Mouse (Mus musculus): Measurements from ENCODE around the gene Endod1. TPM values are rescaled to one million over a fixed set of nuclear protein-coding genes. Genes with fewer than 3 reads are reported as not detected.

The Endod1 gene
- total and polyA plus RNA-seq, 2 experiments from 2014 or later: 5.6 to 33.6 TPM

- Histone ChIP-seq H3K4me2 (ENCODE audit: low read depth, low read length) (no peak overlapping the region), H3K9ac (replicated peaks; ENCODE audit: low read depth, low read length) (no peak overlapping the region), H3K36me3 (replicated peaks; ENCODE audit: control insufficient read depth, insufficient read depth, low read length) (no peaks in the 10 kb centered on the region), H3K9me3 (replicated peaks; ENCODE audit: control insufficient read depth, low read length) (no peaks in the 10 kb centered on the region), H3K27ac (ENCODE audit: low read depth) (no peak overlapping the region), H3K4me3 (ENCODE audit: low read depth, low read length) (no peak overlapping the region), H3K27me3 (ENCODE audit: control insufficient read depth, insufficient read depth, low read length) (no peaks in the 10 kb centered on the region), H3K4me1 (ENCODE audit: control insufficient read depth, insufficient read depth) (0 out of 2 replicates have a peak, but pooled peaks cover 4% of the 10 kb centered on the region)
- ATAC-seq (ENCODE audit: insufficient read depth, low read depth) (no peak), DNase-seq (ENCODE audit: low spot score) (no peak)
- 63% methylated on average over 1 of the region's 1 CpGs for WGBS
- TF ChIP-seq CTCF (IDR thresholded peaks at IDR 0.05; ENCODE audit: low read depth) (no peak), EP300 (IDR thresholded peaks at IDR 0.05; ENCODE audit: low read depth) (no peak)
Observed at GRCm38 (mm10) chr9:14398946-14399345, 17.6 kb upstream of the Endod1 start.

GRCm38 (mm10) chr9:14398084-14398483 is 16.8 kb upstream of the Endod1 start:
- H3K4me3 ChIP-seq (ENCODE audit: low read depth, low read length): no peak overlapping the region
- no peak overlapping the region for H3K9ac ChIP-seq (replicated peaks; ENCODE audit: low read depth, low read length)
- H3K36me3 ChIP-seq (replicated peaks; ENCODE audit: control insufficient read depth, insufficient read depth, low read length): no peaks in the 10 kb centered on the region
- no peak for ATAC-seq (ENCODE audit: insufficient read depth, low read depth)
- H3K27ac ChIP-seq (ENCODE audit: low read depth): no peak overlapping the region
- H3K4me2 ChIP-seq (ENCODE audit: low read depth, low read length): no peak overlapping the region
- TF ChIP-seq CTCF (IDR thresholded peaks at IDR 0.05; ENCODE audit: low read depth) (no peak), EP300 (IDR thresholded peaks at IDR 0.05; ENCODE audit: low read depth) (no peak)
- 50% methylated on average over 1 of the region's 1 CpGs for WGBS
- H3K4me1 ChIP-seq (ENCODE audit: control insufficient read depth, insufficient read depth): 0 out of 2 replicates have a peak, but pooled peaks cover 4% of the 10 kb centered on the region
- H3K9me3 ChIP-seq (replicated peaks; ENCODE audit: control insufficient read depth, low read length): no peaks in the 10 kb centered on the region
- no peak for DNase-seq (ENCODE audit: low spot score)
- H3K27me3 ChIP-seq (ENCODE audit: control insufficient read depth, insufficient read depth, low read length): no peaks in the 10 kb centered on the region

GRCm38 (mm10) chr9:14397449-14397819 is 16.1 kb upstream of the Endod1 start:
- Histone ChIP-seq H3K9me3 (replicated peaks; ENCODE audit: control insufficient read depth, low read length) (no peaks in the 10 kb centered on the region), H3K9ac (replicated peaks; ENCODE audit: low read depth, low read length) (no peak overlapping the region), H3K4me3 (ENCODE audit: low read depth, low read length) (no peak overlapping the region), H3K27me3 (ENCODE audit: control insufficient read depth, insufficient read depth, low read length) (no peaks in the 10 kb centered on the region), H3K4me2 (ENCODE audit: low read depth, low read length) (no peak overlapping the region), H3K36me3 (replicated peaks; ENCODE audit: control insufficient read depth, insufficient read depth, low read length) (no peaks in the 10 kb centered on the region), H3K4me1 (ENCODE audit: control insufficient read depth, insufficient read depth) (0 out of 2 replicates have a peak, but pooled peaks cover 4% of the 10 kb centered on the region), H3K27ac (ENCODE audit: low read depth) (no peak overlapping the region)
- ATAC-seq (ENCODE audit: insufficient read depth, low read depth) (no peak), DNase-seq (ENCODE audit: low spot score) (no peak)
- 87% methylated on average over 6 of the region's 6 CpGs for WGBS
- TF ChIP-seq CTCF (IDR thresholded peaks at IDR 0.05; ENCODE audit: low read depth): no peak
- no peak for TF ChIP-seq EP300 (IDR thresholded peaks at IDR 0.05; ENCODE audit: low read depth)

- Histone ChIP-seq H3K27me3 (ENCODE audit: control insufficient read depth, insufficient read depth, low read length) (no peaks in the 10 kb centered on the region), H3K9ac (replicated peaks; ENCODE audit: low read depth, low read length) (no peak overlapping the region), H3K36me3 (replicated peaks; ENCODE audit: control insufficient read depth, insufficient read depth, low read length) (no peaks in the 10 kb centered on the region), H3K9me3 (replicated peaks; ENCODE audit: control insufficient read depth, low read length) (no peaks in the 10 kb centered on the region), H3K4me1 (ENCODE audit: control insufficient read depth, insufficient read depth) (0 out of 2 replicates have a peak, but pooled peaks cover 4% of the 10 kb centered on the region), H3K27ac (ENCODE audit: low read depth) (no peak overlapping the region), H3K4me3 (ENCODE audit: low read depth, low read length) (no peak overlapping the region), H3K4me2 (ENCODE audit: low read depth, low read length) (no peak overlapping the region)
- ATAC-seq (ENCODE audit: insufficient read depth, low read depth) (no peak), DNase-seq (ENCODE audit: low spot score) (no peak)
- WGBS: 49% methylated on average over 3 of the region's 3 CpGs
- TF ChIP-seq CTCF (IDR thresholded peaks at IDR 0.05; ENCODE audit: low read depth) (no peak), EP300 (IDR thresholded peaks at IDR 0.05; ENCODE audit: low read depth) (no peak)
Observed at GRCm38 (mm10) chr9:14396819-14397448, 15.6 kb upstream of the Endod1 start.

- Histone ChIP-seq H3K4me1 (ENCODE audit: control insufficient read depth, insufficient read depth) (0 out of 2 replicates have a peak, but pooled peaks cover 4% of the 10 kb centered on the region), H3K36me3 (replicated peaks; ENCODE audit: control insufficient read depth, insufficient read depth, low read length) (no peaks in the 10 kb centered on the region), H3K4me2 (ENCODE audit: low read depth, low read length) (no peak overlapping the region), H3K9ac (replicated peaks; ENCODE audit: low read depth, low read length) (no peak overlapping the region), H3K27ac (ENCODE audit: low read depth) (no peak overlapping the region), H3K4me3 (ENCODE audit: low read depth, low read length) (no peak overlapping the region), H3K9me3 (replicated peaks; ENCODE audit: control insufficient read depth, low read length) (no peaks in the 10 kb centered on the region), H3K27me3 (ENCODE audit: control insufficient read depth, insufficient read depth, low read length) (no peaks in the 10 kb centered on the region)
- no peak for DNase-seq (ENCODE audit: low spot score)
- no peak for ATAC-seq (ENCODE audit: insufficient read depth, low read depth)
- 62% methylated on average over 2 of the region's 2 CpGs for WGBS
- TF ChIP-seq CTCF (IDR thresholded peaks at IDR 0.05; ENCODE audit: low read depth): no peak
- TF ChIP-seq EP300 (IDR thresholded peaks at IDR 0.05; ENCODE audit: low read depth): no peak
Observed at GRCm38 (mm10) chr9:14396096-14396495, 14.8 kb upstream of the Endod1 start.

All from heart, postnatal 0 days (tissue).